Mouse (Mus musculus) bone marrow macrophage, adult 2 months (primary cell): ENCODE data around the gene Dnmt3a.

ENCODE experiments used
- CTCF ChIP-seq: IDR thresholded peaks from 2 replicates; pipeline ENCODE4 v1.5.1; 2012; ENCODE audit warnings: low read depth, mild to moderate bottlenecking, low read length, moderate library complexity
- POLR2A ChIP-seq: IDR thresholded peaks from 2 replicates; pipeline ENCODE4 v1.6.1; 2012; ENCODE audit warnings: mild to moderate bottlenecking, low read depth, low read length, borderline replicate concordance

- TF ChIP-seq POLR2A (no peak), CTCF (no peak)
Measured at GRCm38 (mm10) chr12:3789626-3790185, 16.1 kb upstream of the Dnmt3a start.
